Mouse (Mus musculus): Measurements from ENCODE around the gene Rbm34. TPM values are rescaled to one million over a fixed set of nuclear protein-coding genes. Genes with fewer than 3 reads are reported as not detected.

The Rbm34 gene
- polyA plus RNA-seq, 1 experiment from 2014 or later = 32.0 TPM

- WGBS = 91% methylated on average over 10 of the region's 10 CpGs
- ATAC-seq (ENCODE audit: low FRiP score) (no peak), DNase-seq (ENCODE audit: low spot score, missing footprints) (no peak)
- Histone ChIP-seq H3K27me3 (ENCODE audit: control insufficient read depth, insufficient read depth, low read length) (no peaks in the 10 kb centered on the region), H3K27ac (ENCODE audit: low read depth, low read length) (no peak overlapping the region), H3K4me3 (ENCODE audit: low read depth, low read length) (no peak overlapping the region), H3K9ac (ENCODE audit: low read length) (no peak overlapping the region), H3K4me1 (ENCODE audit: control insufficient read depth, insufficient read depth, low read length) (no peaks in the 10 kb centered on the region), H3K36me3 (ENCODE audit: control insufficient read depth, insufficient read depth, low read length) (peaks cover 8% of the 10 kb centered on the region; the same call in 1 of the 2 replicates), H3K9me3 (ENCODE audit: control insufficient read depth, low read length) (no peaks in the 10 kb centered on the region), H3K4me2 (no peak overlapping the region)
Observed at GRCm38 (mm10) chr8:126928755-126929505, 41.9 kb downstream of the Rbm34 start.

DNA sequence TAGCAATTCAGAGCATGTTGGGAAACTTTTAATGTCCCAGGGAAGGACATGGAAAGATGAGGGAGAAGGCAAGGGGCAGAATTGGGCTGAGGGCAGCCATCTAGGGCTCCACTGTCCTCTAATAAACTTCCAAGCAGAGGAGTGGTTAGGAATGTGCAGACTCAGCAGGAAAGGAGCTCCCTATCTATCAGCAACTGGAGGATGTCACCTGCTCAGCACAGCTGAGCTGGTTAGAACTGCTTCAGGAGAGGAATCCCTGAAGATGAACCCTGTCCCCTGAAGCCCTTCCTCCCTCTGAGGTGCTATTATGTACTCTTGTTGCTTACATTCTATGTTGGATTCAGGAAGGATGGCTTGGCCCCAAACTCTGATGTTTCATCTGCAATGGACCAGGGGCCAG, 42.8 kb downstream of the Rbm34 start:
- ATAC-seq (ENCODE audit: low FRiP score) (no peak), DNase-seq (ENCODE audit: low spot score, missing footprints) (no peak)
- H3K27me3 ChIP-seq (ENCODE audit: control insufficient read depth, insufficient read depth, low read length) = no peaks in the 10 kb centered on the region
- no peaks in the 10 kb centered on the region for H3K9me3 ChIP-seq (ENCODE audit: control insufficient read depth, low read length)
- H3K36me3 ChIP-seq (ENCODE audit: control insufficient read depth, insufficient read depth, low read length) = peaks cover 3% of the 10 kb centered on the region; the same call in 1 of the 2 replicates
- no peak overlapping the region for H3K4me2 ChIP-seq
- H3K9ac ChIP-seq (ENCODE audit: low read length) = no peak overlapping the region
- no peaks in the 10 kb centered on the region for H3K4me1 ChIP-seq (ENCODE audit: control insufficient read depth, insufficient read depth, low read length)
- no peak overlapping the region for H3K27ac ChIP-seq (ENCODE audit: low read depth, low read length)
- H3K4me3 ChIP-seq (ENCODE audit: low read depth, low read length) = no peak overlapping the region

GRCm38 (mm10) chr8:126927058-126927457, 43.8 kb downstream of the Rbm34 start:
- ATAC-seq (ENCODE audit: low FRiP score) (no peak), DNase-seq (ENCODE audit: low spot score, missing footprints) (no peak)
- no peaks in the 10 kb centered on the region for H3K9me3 ChIP-seq (ENCODE audit: control insufficient read depth, low read length)
- no peak overlapping the region for H3K27ac ChIP-seq (ENCODE audit: low read depth, low read length)
- no peaks in the 10 kb centered on the region for H3K27me3 ChIP-seq (ENCODE audit: control insufficient read depth, insufficient read depth, low read length)
- no peak overlapping the region for H3K4me2 ChIP-seq
- H3K4me1 ChIP-seq (ENCODE audit: control insufficient read depth, insufficient read depth, low read length) = no peaks in the 10 kb centered on the region
- 0 out of 2 replicates have a peak, but pooled peaks cover 3% of the 10 kb centered on the region for H3K36me3 ChIP-seq (ENCODE audit: control insufficient read depth, insufficient read depth, low read length)
- no peak overlapping the region for H3K4me3 ChIP-seq (ENCODE audit: low read depth, low read length)
- WGBS = 38% methylated on average over 1 of the region's 1 CpGs
- H3K9ac ChIP-seq (ENCODE audit: low read length) = no peak overlapping the region

- Histone ChIP-seq H3K4me1 (ENCODE audit: control insufficient read depth, insufficient read depth, low read length) (no peaks in the 10 kb centered on the region), H3K4me2 (no peak overlapping the region), H3K9ac (ENCODE audit: low read length) (no peak overlapping the region), H3K36me3 (ENCODE audit: control insufficient read depth, insufficient read depth, low read length) (0 out of 2 replicates have a peak, but pooled peaks cover 3% of the 10 kb centered on the region), H3K27me3 (ENCODE audit: control insufficient read depth, insufficient read depth, low read length) (no peaks in the 10 kb centered on the region), H3K9me3 (ENCODE audit: control insufficient read depth, low read length) (no peaks in the 10 kb centered on the region), H3K4me3 (ENCODE audit: low read depth, low read length) (no peak overlapping the region), H3K27ac (ENCODE audit: low read depth, low read length) (no peak overlapping the region)
- no peak for ATAC-seq (ENCODE audit: low FRiP score)
- peak; percentile 60 for DNase-seq (ENCODE audit: low spot score, missing footprints)
- WGBS = 92% methylated on average over 7 of the region's 7 CpGs
Observed at GRCm38 (mm10) chr8:126922981-126923380, 47.9 kb downstream of the Rbm34 start.

- H3K27me3 ChIP-seq (ENCODE audit: control insufficient read depth, insufficient read depth, low read length) = no peaks in the 10 kb centered on the region
- ATAC-seq (ENCODE audit: low FRiP score) (no peak), DNase-seq (ENCODE audit: low spot score, missing footprints) (peak; percentile 72)
- H3K36me3 ChIP-seq (ENCODE audit: control insufficient read depth, insufficient read depth, low read length) = 0 out of 2 replicates have a peak, but pooled peaks cover 3% of the 10 kb centered on the region
- H3K4me3 ChIP-seq (ENCODE audit: low read depth, low read length) = no peak overlapping the region
- H3K9me3 ChIP-seq (ENCODE audit: control insufficient read depth, low read length) = no peaks in the 10 kb centered on the region
- WGBS = 93% methylated on average over 3 of the region's 3 CpGs
- no peak overlapping the region for H3K4me2 ChIP-seq
- no peak overlapping the region for H3K27ac ChIP-seq (ENCODE audit: low read depth, low read length)
- no peaks in the 10 kb centered on the region for H3K4me1 ChIP-seq (ENCODE audit: control insufficient read depth, insufficient read depth, low read length)
- no peak overlapping the region for H3K9ac ChIP-seq (ENCODE audit: low read length)
Observed at GRCm38 (mm10) chr8:126921432-126921831, 49.4 kb downstream of the Rbm34 start.

GRCm38 (mm10) chr8:126920845-126921244, 50.0 kb downstream of the Rbm34 start:
- 22% methylated on average over 3 of the region's 3 CpGs for WGBS
- Histone ChIP-seq H3K9me3 (ENCODE audit: control insufficient read depth, low read length) (no peaks in the 10 kb centered on the region), H3K27ac (ENCODE audit: low read depth, low read length) (no peak overlapping the region), H3K9ac (ENCODE audit: low read length) (no peak overlapping the region), H3K27me3 (ENCODE audit: control insufficient read depth, insufficient read depth, low read length) (no peaks in the 10 kb centered on the region), H3K4me2 (no peak overlapping the region), H3K4me3 (ENCODE audit: low read depth, low read length) (no peak overlapping the region), H3K36me3 (ENCODE audit: control insufficient read depth, insufficient read depth, low read length) (0 out of 2 replicates have a peak, but pooled peaks cover 3% of the 10 kb centered on the region), H3K4me1 (ENCODE audit: control insufficient read depth, insufficient read depth, low read length) (no peaks in the 10 kb centered on the region)
- peak; percentile 92 for DNase-seq (ENCODE audit: low spot score, missing footprints)
- ATAC-seq (ENCODE audit: low FRiP score) = peak; percentile 82

- DNase-seq (ENCODE audit: low spot score, missing footprints) (no peak), ATAC-seq (ENCODE audit: low FRiP score) (peak; percentile 23; the same call in 1 of the 2 replicates)
- Histone ChIP-seq H3K9me3 (ENCODE audit: control insufficient read depth, low read length) (no peaks in the 10 kb centered on the region), H3K4me2 (no peak overlapping the region), H3K27ac (ENCODE audit: low read depth, low read length) (no peak overlapping the region), H3K36me3 (ENCODE audit: control insufficient read depth, insufficient read depth, low read length) (0 out of 2 replicates have a peak, but pooled peaks cover under 1% of the 10 kb centered on the region), H3K4me1 (ENCODE audit: control insufficient read depth, insufficient read depth, low read length) (no peaks in the 10 kb centered on the region), H3K27me3 (ENCODE audit: control insufficient read depth, insufficient read depth, low read length) (no peaks in the 10 kb centered on the region), H3K9ac (ENCODE audit: low read length) (no peak overlapping the region), H3K4me3 (ENCODE audit: low read depth, low read length) (no peak overlapping the region)
- 87% methylated on average over 6 of the region's 6 CpGs for WGBS
Observed at GRCm38 (mm10) chr8:126920386-126920785, 50.5 kb downstream of the Rbm34 start.

DNA sequence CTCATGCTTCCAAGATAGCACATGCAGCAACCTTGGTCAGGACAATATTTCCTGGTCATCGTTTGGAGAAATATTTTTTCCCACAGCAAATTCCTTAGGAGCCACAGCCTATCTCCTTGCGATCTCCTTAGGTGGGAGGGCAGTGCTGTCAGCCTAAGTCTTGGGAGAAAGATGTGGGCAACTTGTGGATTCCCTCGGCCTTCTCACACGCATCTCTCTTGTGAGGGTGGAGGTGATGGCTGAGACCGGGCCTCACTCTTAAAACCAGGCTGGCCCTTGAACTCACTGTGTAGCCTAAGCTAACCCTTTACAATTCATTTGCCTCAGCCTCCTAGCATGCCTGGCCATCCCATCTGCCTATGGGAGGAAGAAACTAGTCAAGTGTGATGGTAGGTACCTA, 51.2 kb downstream of the Rbm34 start:
- H3K4me1 ChIP-seq (ENCODE audit: control insufficient read depth, insufficient read depth, low read length) = no peaks in the 10 kb centered on the region; the same call in 1 of the 2 replicates
- no peak for DNase-seq (ENCODE audit: low spot score, missing footprints)
- H3K9ac ChIP-seq (ENCODE audit: low read length) = no peak overlapping the region
- no peak overlapping the region for H3K4me3 ChIP-seq (ENCODE audit: low read depth, low read length)
- H3K9me3 ChIP-seq (ENCODE audit: control insufficient read depth, low read length) = no peaks in the 10 kb centered on the region
- no peaks in the 10 kb centered on the region for H3K36me3 ChIP-seq (ENCODE audit: control insufficient read depth, insufficient read depth, low read length)
- no peak for ATAC-seq (ENCODE audit: low FRiP score)
- WGBS = 93% methylated on average over 5 of the region's 5 CpGs
- H3K4me2 ChIP-seq = no peak overlapping the region
- no peaks in the 10 kb centered on the region for H3K27me3 ChIP-seq (ENCODE audit: control insufficient read depth, insufficient read depth, low read length)
- no peak overlapping the region for H3K27ac ChIP-seq (ENCODE audit: low read depth, low read length)

DNA sequence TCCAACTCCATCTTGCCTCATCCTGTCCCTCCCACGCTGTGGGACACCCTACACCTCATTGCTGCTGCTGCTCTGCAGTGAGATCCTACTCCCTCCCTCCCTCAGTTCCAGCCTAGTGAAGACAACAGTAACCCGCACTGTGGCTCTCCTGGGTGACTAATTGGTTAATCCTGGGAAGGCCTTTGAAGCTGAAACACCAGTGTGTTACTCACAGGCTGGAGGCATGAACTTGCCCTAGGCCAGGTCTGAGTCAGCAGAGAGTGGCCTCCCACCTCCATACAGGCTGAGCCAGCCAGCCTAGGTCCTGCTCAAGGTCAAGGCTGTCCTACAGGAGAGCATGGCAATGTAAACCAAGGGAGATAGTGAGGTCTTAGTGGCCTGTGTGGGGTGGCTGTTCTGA, 51.6 kb downstream of the Rbm34 start:
- H3K27ac ChIP-seq (ENCODE audit: low read depth, low read length) = no peak overlapping the region

More for the DNA sequence above, 51.6 kb downstream of the Rbm34 start:
- H3K9me3 ChIP-seq (ENCODE audit: control insufficient read depth, low read length) = no peaks in the 10 kb centered on the region
- H3K36me3 ChIP-seq (ENCODE audit: control insufficient read depth, insufficient read depth, low read length) = no peaks in the 10 kb centered on the region
- no peak overlapping the region for H3K4me3 ChIP-seq (ENCODE audit: low read depth, low read length)
- no peak for DNase-seq (ENCODE audit: low spot score, missing footprints)
- H3K27me3 ChIP-seq (ENCODE audit: control insufficient read depth, insufficient read depth, low read length) = no peaks in the 10 kb centered on the region
- no peak for ATAC-seq (ENCODE audit: low FRiP score)
- H3K4me2 ChIP-seq = no peak overlapping the region
- WGBS = 54% methylated on average over 2 of the region's 2 CpGs
- no peak overlapping the region for H3K9ac ChIP-seq (ENCODE audit: low read length)
- no peaks in the 10 kb centered on the region; the same call in 1 of the 2 replicates for H3K4me1 ChIP-seq (ENCODE audit: control insufficient read depth, insufficient read depth, low read length)

Data from midbrain, embryonic 11.5 days (tissue).